Mouse (Mus musculus) kidney, adult 2 months (tissue): Measurements from ENCODE around the gene Reep3.

ENCODE experiments used
- CTCF ChIP-seq: fragments of 200-500 bp; conservative IDR thresholded peaks from 2 replicates; pipeline ENCODE4 v1.5.1; 2011; ENCODE audit warnings: low read depth, mild to moderate bottlenecking, control low read depth, low read length, moderate library complexity, mixed read lengths; ENCODE audit not compliant: insufficient read depth, insufficient read length
- POLR2A ChIP-seq: fragments of 200-500 bp; IDR thresholded peaks from one replicate; pipeline ENCODE4 v1.6.1; 2011; ENCODE audit warnings: low read depth, low read length, control low read depth

- TF ChIP-seq CTCF (no peak), POLR2A (no peak)
Observed at GRCm38 (mm10) chr10:66978215-66978614, 118.5 kb downstream of the Reep3 start.
